In the genomic region with DNA sequence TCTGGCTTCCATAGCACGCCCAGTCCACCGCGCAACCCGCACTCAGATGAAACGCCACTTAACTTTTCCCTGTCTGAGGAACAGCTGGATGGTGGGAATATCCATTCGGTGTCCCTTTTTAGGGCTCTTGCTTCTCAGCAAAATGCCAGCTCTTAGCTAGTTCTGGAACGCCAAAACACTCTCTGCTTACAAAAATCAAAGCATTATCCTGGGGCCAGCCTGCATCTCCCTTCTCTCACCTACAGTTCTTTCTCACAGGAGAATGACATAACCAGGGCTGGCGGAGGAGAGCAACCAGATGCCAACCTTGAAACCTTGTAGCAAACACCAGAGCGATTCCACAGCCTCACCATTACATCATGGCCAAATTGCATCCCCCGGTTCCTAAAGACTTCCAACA, we compare ENCODE assay signal across 10 mouse cellular contexts.
A peak's percentile ranks its signal among the peaks of the same experiment; 100 is the strongest.
DNase-seq lines count a peak whose midpoint lies in the region; ATAC-seq and TF ChIP-seq lines count a peak whose summit lies in the region.
"Had no signal": no experiment of that assay in that cellular context is flagged by ENCODE, and none has a peak within 500 bp of the region (broad histone marks: within the 10 kb centered on the region; RNA-seq: fewer than 3 reads in every experiment).

No protein-coding gene starts in this region.

- ATAC-seq in embryonic facial prominence, embryonic 11.5 days (replicated peaks; ENCODE audit: insufficient number of reproducible peaks, low FRiP score, low TSS enrichment, low read depth): no peak
- no peak for ATAC-seq in midbrain, embryonic 13.5 days

- peak overlapping the region; percentile 43 for H3K4me3 ChIP-seq in left cerebral cortex, adult 2 months
- H3K4me3 ChIP-seq in embryonic facial prominence, embryonic 11.5 days (ENCODE audit: low read depth, low read length): peak overlapping the region; percentile 8; the same call in 1 of the 2 replicates
- H3K4me3 ChIP-seq in hindbrain, embryonic 10.5 days: peak overlapping the region; percentile 34
- H3K4me3 ChIP-seq in midbrain, embryonic 13.5 days (replicated peaks): peak overlapping the region; percentile 38
- H3K4me3 ChIP-seq: erythroblast, embryonic 14.5 days had no signal

- TF ChIP-seq CTCF in left cerebral cortex, adult 2 months (IDR thresholded peaks at IDR 0.05): no peak

- peak in 1 of 2 experiments; percentile 21 for DNase-seq in left cerebral cortex, adult 2 months (ENCODE audit: extremely low spot score in 1 of 2, low spot score in 2 of 2)
- DNase-seq in left cerebral cortex, postnatal 10 days (ENCODE audit: extremely low spot score in 1 of 2, low spot score in 2 of 2): no peak
- DNase-seq in embryonic facial prominence, embryonic 11.5 days (ENCODE audit: low spot score): no peak
- no peak for DNase-seq in hindbrain, embryonic 10.5 days (ENCODE audit: low spot score)
- no peak for DNase-seq in adrenal gland, adult 2 months
- DNase-seq in lung, postnatal 25 days (ENCODE audit: low spot score): no peak
- no peak for DNase-seq in heart, postnatal 36 days

- no peaks in the 10 kb centered on the region for H3K4me1 ChIP-seq in embryonic facial prominence, embryonic 11.5 days (ENCODE audit: control insufficient read depth, insufficient read depth, low read length)
- H3K4me1 ChIP-seq in hindbrain, embryonic 10.5 days (replicated peaks): peaks cover 15% of the 10 kb centered on the region
- H3K4me1 ChIP-seq in midbrain, embryonic 13.5 days (replicated peaks): peaks cover 32% of the 10 kb centered on the region

- peak overlapping the region; percentile 30 for H3K4me2 ChIP-seq in embryonic facial prominence, embryonic 11.5 days (ENCODE audit: low read depth, low read length)
- peak overlapping the region; percentile 56 for H3K4me2 ChIP-seq in midbrain, embryonic 13.5 days (replicated peaks)
- H3K4me2 ChIP-seq: heart, embryonic 11.5 days had no signal

- no peaks in the 10 kb centered on the region for H3K27me3 ChIP-seq in embryonic facial prominence, embryonic 11.5 days (ENCODE audit: control insufficient read depth, insufficient read depth, low read length)
- peaks cover 10% of the 10 kb centered on the region; the same call in 1 of the 2 replicates for H3K27me3 ChIP-seq in hindbrain, embryonic 10.5 days (ENCODE audit: insufficient read depth, poor library complexity, severe bottlenecking)
- H3K27me3 ChIP-seq in midbrain, embryonic 13.5 days: no peaks in the 10 kb centered on the region

- 0 out of 2 replicates have a peak overlapping the region, but pooled peaks have one; percentile 40 for H3K27ac ChIP-seq in left cerebral cortex, adult 2 months
- H3K27ac ChIP-seq in embryonic facial prominence, embryonic 11.5 days (replicated peaks; ENCODE audit: low read depth, low read length): no peak overlapping the region
- no peak overlapping the region for H3K27ac ChIP-seq in hindbrain, embryonic 10.5 days
- H3K27ac ChIP-seq in midbrain, embryonic 13.5 days: no peak overlapping the region

- H3K9me3 ChIP-seq in embryonic facial prominence, embryonic 11.5 days (replicated peaks; ENCODE audit: control insufficient read depth, low read length): no peaks in the 10 kb centered on the region
- no peaks in the 10 kb centered on the region for H3K9me3 ChIP-seq in hindbrain, embryonic 10.5 days
- no peaks in the 10 kb centered on the region for H3K9me3 ChIP-seq in midbrain, embryonic 13.5 days

- H3K9ac ChIP-seq in embryonic facial prominence, embryonic 11.5 days (replicated peaks; ENCODE audit: low read length): no peak overlapping the region
- peak overlapping the region; percentile 52; the same call in 1 of the 2 replicates for H3K9ac ChIP-seq in midbrain, embryonic 13.5 days (replicated peaks)

- intact Hi-C loops in left cerebral cortex, adult 2 months (cut with DNase I): loop anchor here (10.0 kb wide), 2 partner anchors 81 to 409 kb away; no protein-coding TSS in a partner anchor
- intact Hi-C loops in left cerebral cortex, postnatal 10 days (cut with DNase I): loop anchor here (10.0 kb wide), 1 partner anchor 61 kb away; no protein-coding TSS in a partner anchor
- intact Hi-C loops in heart, postnatal 36 days (cut with DNase I): no loop called here

- 78% methylated on average over 10 of the region's 10 CpGs for WGBS in embryonic facial prominence, embryonic 11.5 days
- WGBS in hindbrain, embryonic 10.5 days: 82% methylated on average over 10 of the region's 10 CpGs
- 81% methylated on average over 10 of the region's 10 CpGs for whole genome bisulfite sequencing in midbrain, embryonic 13.5 days

- no peaks in the 10 kb centered on the region for H3K36me3 ChIP-seq in embryonic facial prominence, embryonic 11.5 days (replicated peaks; ENCODE audit: control insufficient read depth, insufficient read depth, low read depth, low read length)
- peaks cover 4% of the 10 kb centered on the region; the same call in 1 of the 2 replicates for H3K36me3 ChIP-seq in hindbrain, embryonic 10.5 days
- no peaks in the 10 kb centered on the region for H3K36me3 ChIP-seq in midbrain, embryonic 13.5 days
